Mouse (Mus musculus) lung, postnatal 0 days (tissue): Measurements from ENCODE around the gene Rab36.

Experiments
- CTCF ChIP-seq: IDR thresholded peaks from 2 replicates; pipeline ENCODE4 v1.5.1; 2016; ENCODE audit warnings: antibody characterized with exemption, mild to moderate bottlenecking
- EP300 ChIP-seq: IDR thresholded peaks from 2 replicates; pipeline ENCODE4 v1.6.1; 2016; ENCODE audit warnings: antibody characterized with exemption, mild to moderate bottlenecking, control low read depth

- TF ChIP-seq CTCF (no peak), EP300 (no peak)
Measured at GRCm38 (mm10) chr10:75029677-75030076, 7.2 kb upstream of the Rab36 start.
